Mouse (Mus musculus) testis, postnatal 14 days (tissue): ENCODE measurements at regions not wholly inside any gene's neighbourhood (a gene's known extent, or its start where the extent isn't known, plus 50 kb on each side); places are given as distances from the start of the nearest gene placed in this dataset.

ENCODE experiments used
- DNase-seq: peaks from one replicate; pipeline ENCODE4 v3.0.0; 2021; ENCODE audit warnings: low spot score

- no peak for DNase-seq
Observed at GRCm38 (mm10) chr2:159356503-159356902, 561.9 kb downstream of the Dhx35 start.

DNA sequence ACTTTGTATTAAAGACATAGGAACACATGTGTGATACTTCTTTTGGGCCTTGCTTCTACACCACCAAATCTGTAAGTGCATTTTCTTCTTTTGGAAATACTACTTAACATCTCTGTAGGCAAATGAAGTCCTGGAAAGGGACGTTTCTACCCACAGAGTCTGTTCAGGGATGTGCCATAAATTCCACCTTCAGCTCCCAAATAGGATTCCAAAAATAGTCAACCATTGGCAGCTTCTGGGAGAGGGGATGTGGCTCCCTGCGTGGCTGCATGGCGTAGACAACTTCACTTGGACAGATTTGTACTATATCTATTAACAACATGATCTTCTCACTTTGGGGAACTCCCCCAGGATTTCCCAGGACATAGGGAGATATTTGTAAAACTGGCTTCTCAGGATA is 566.8 kb downstream of the Dhx35 start:
- no peak for DNase-seq

DNA sequence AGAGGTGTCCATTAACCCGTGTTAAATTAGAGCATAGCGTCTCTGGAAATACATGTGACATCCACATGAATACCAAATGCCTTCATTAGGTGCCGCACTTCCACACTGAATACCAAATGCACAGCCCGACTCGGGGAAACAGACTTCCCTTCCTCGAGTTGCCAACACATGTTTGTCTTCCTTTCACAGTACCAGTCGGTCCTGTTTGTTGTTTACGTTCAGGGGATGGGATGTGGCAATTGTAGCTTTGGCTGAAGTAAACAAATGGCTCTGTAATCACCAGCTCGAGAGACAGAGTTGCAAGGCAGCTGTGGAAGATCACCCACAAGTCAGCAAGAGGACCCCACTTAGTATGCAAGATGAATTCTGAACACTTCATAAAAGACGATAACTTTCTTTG is 598.3 kb downstream of the Dhx35 start:
- DNase-seq, result no peak

DNA sequence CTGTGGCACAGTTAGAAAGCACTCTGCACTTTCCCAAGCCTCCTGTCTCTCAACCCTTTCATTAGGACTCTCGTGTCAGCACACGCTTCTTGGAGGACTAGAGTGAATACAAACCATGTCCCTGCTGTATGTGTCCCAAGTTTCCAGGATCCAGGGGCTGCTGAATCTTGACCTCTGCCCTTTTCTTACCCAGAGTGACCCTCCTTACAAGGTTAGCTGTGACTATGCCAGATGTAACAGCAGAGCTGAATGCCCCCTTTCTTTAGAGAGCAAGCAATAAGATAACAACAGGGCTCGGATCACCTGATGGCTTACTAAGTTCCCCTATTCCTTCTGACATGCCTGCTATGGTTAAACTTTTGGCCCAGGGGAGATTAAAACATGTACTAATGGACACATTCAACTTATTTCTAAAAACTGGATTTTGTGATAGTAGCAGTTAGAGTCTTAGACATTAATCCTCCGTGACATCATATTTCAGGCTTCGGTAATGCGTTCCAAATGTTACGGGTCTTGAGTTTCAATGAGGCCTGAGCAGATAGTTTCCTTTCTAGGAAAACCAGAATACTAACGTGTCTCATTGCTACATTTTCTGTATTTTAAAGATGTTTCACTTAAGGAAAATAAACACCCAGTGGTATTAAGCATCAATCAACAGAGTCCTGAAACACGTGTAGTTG is 607.0 kb downstream of the Dhx35 start:
- no peak for DNase-seq

DNA sequence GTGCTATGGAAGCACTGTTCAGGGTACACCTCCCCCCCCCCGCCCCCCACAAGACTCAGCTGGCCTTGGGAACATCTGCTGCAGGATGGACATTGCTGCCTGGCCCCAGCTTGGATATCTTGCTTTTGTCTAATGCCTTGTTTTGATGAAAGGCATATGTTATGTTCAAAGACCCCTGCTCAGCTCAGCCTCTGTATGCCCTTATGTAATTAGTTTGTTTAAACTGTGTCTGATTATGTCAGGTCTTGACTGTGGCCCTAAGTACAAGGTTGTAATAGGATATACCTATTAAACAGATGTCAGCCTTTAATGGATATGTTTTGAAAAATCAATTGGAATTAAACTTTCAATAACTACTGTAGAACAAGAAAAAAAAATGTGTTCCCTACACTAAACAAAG is 610.3 kb downstream of the Dhx35 start:
- DNase-seq, result no peak

DNA sequence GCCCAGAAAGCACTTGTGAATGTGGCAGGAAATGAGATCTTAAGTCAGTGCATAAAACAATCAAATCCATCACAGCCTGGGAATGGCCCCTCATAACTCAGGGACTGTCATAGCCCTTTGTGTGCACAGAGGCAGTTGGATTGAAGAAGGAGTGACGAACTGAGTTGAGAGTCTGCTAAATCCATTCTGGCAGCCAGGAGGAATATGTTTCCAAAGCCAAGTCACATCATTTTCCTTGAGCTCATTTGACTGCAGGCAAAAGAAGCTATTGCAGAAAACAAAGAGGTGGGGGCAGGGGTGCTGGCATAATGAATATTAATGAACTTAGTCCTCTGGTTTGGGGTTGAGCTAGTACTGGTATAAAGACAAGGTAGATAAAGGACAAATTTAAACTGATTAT is 620.0 kb downstream of the Dhx35 start:
- DNase-seq, result no peak

GRCm38 (mm10) chr2:159418371-159418940 is 623.8 kb downstream of the Dhx35 start:
- DNase-seq, result no peak

DNA sequence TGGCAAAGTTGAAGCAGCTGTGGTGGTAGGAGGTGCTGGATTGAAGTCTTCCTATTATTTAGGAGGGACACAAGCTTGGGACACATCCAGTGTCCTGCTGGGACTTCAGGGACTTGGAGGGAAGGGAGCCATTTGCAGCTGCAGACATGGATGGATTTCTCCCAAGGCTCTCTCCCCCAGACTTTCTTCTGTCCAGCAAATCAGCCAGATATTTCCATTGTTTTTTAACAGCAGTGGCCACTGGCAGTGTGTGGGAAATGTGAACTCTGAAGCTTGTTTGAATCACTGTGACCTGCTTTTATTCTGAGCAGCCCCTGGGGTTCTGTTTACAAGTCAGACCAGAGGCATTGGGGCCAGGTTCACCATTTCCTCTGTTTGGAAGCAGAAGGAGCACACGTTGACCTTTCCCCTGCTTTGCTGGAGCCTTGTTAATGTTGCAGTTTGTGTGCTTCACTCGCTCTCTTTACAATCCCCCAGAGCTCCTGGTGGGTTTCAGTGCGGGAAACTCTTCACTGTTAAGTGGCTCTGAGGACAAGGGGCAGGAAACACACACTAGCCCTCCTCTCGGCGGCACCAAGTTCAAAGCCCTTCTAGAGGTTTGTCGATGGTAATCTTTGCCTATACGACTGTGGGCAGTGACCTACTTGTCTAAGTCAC is 627.8 kb downstream of the Dhx35 start:
- DNase-seq, result peak; percentile 4

DNA sequence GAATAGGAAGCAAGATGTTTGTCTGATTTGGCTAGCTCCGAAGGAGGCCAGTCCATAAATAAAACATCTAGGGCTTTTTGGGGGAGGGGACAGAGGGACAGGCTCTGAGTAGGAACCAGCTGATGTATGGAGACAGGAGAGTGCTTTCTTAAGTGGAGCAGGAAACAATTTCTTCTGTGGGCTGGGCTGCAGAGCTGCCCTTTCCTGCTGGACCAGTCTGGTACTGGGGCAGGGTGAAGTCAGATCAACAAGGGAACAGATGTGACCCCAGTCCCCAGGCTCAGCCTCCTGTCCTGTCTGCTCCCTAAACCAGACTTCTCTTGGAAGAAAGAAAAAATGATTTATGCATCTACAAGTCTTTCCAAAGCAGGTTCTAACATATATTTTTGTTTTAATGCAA is 633.6 kb downstream of the Dhx35 start:
- DNase-seq, result no peak

GRCm38 (mm10) chr2:159430577-159431329 is 636.1 kb downstream of the Dhx35 start:
- no peak for DNase-seq

- DNase-seq, result no peak
Observed at GRCm38 (mm10) chr2:159438961-159439360, 644.4 kb downstream of the Dhx35 start.

- no peak for DNase-seq
Observed at GRCm38 (mm10) chr2:159443581-159443980, 649.0 kb downstream of the Dhx35 start.

GRCm38 (mm10) chr2:159446434-159446833 is 651.8 kb downstream of the Dhx35 start:
- no peak for DNase-seq

DNA sequence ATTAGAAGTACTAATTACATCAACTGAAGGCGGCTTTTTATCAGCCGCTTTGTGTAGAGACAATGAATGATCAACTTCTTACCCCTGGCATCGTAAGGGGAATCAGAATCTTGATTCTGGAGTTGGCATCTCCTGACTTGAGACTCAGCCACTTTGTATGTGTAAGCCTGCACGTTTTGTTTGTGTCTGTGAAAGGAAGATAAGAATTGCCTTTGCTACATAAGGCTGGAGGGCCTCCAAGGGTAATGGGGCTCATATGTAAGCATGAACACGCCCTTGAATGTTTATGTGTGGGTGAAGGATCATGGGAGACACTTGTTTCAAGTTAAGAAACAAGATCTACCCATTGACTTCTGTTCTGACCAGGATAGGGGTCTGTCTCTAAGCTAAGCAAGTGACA is 652.3 kb downstream of the Dhx35 start:
- DNase-seq, result no peak

DNA sequence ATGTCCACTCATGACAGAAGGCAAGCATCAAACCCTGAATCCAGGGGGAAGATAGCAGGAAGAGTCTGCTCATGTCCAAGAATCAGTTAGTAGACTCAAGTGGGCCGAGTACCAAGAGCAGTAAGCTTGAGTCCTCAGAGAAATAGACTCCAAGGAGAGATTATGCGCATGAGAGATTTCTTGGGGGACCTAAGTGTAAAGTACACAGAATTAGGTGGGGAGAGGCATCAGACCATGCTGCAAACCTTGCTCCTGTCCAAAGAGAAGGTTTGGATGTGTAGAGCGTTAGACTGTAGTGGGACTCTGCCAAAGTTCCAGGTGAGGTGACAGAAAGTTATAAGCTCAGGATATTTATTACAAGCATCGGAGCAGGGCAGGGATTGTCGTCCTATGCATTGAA is 654.4 kb downstream of the Dhx35 start:
- DNase-seq, result no peak

DNA sequence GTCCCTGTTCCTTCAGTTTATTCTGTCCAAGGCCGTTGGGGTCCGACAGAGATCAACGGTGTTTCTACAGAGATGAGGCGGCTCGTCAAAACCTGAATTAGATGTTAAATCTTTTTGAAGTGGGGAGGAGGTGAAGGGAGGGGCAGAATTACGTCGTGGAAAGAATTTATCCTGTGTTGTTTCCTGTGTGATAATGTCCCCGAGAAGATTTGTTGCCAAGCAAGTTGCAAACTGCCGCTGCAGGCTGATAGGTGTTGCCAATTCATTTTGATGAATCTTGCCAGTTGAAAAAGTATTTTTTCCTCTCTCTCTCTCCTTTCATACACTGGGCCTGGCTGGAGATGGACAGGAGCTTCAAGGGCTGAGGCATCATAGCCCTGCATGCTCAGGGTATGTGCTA is 656.8 kb downstream of the Dhx35 start:
- no peak for DNase-seq

GRCm38 (mm10) chr2:159481399-159482080 is 686.9 kb downstream of the Dhx35 start:
- DNase-seq, result no peak

DNA sequence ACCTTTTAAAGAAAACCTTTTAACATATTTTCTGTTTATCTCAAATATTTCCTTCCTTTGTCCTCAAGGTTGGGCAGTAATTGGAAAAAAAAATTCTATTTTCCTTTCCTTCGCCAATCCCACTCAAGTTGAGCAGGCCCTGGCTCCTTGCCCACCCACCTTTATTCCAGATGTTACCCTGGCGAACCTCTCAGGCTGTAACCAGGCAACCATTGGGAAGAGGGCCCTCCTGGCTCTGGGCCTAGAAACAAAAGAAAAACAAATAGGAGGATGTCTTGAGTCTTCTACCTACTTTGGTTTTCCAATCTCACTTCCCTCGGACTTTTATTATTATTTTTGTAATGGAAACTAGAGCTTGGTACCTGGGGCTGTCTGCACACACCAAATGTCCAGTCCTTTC is 696.5 kb downstream of the Dhx35 start:
- peak; percentile 15 for DNase-seq

DNA sequence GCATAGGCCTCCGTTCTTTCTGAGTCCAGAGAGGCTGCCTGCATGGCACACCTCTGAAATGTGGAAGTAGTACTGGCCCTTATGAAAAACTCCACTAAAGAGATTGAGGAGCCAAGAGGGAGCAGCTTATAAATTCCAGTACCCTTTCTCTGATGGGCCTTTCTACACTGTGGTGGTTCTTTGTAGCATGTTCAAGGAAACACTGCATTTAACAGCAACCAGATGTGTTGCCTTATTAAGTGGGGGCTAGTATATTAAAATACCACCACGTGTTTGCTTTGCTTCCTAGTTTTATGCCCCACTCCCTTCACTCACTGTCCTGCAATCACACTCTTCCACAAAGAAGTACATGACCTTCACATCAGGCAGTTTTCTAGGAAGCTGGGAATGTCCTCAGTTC is 704.1 kb downstream of the Dhx35 start:
- DNase-seq, result no peak

GRCm38 (mm10) chr2:159501039-159501438 is 706.4 kb downstream of the Dhx35 start:
- no peak for DNase-seq

GRCm38 (mm10) chr2:159519066-159519465 is 724.5 kb downstream of the Dhx35 start:
- DNase-seq, result no peak

DNA sequence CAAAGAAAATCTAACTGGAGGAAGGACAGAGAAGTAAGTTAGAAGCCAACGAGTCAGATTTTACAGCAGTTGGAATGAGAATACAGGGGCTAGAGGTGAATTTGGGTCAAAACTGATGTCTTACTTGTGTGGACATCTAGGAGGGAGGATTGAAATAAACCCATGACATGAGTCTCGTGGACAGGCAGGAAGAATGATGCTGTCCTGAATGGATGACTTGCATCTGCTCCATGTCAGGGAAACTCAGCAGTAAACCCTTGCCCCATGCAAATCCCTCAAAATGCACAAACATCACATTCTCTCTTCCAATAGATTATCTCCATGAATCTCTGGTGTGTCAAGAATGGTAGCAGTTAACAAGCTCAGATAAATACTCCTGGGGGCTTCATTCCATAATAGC is 729.1 kb downstream of the Dhx35 start:
- DNase-seq, result no peak
